ENCODE assay signal across 14 mouse cellular contexts in the genomic region with DNA sequence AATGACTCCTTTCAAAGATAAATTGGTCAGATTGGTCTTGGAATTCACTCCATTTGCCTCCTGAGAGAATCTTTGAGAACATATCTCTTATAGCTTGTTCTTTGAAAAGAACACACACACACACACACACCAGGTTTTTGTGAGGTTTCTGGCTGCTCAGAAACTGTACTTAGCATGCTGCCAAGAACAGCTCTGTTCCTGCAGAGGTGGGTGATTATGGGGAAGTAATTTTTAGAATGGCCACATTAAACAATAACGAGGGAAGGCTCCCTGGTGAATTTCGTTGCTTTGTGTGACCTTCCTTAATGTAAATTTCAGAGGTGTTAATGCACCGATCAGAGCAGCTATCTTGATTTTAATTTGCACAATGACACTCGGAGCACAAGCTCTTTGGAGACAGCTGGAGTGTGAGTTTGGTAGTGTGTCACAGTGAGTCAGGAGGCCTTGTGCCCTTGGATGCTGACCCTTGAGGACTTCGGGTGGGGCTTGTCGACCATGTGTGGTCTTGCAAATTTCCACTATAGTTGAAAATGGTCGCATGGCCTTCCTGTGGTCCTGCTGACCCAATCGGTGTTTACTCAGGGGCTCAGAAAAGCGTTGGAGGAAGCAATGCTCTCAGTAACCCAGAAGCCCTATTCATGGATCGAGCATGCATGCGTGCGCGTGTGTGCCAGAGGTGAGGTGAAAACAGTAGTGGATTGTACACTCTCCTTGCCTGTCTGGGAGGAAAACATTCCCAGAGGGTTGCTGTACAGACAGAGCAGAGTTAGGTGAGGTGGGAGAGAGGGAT.
DNase-seq lines count a peak whose midpoint lies in the region; ATAC-seq and TF ChIP-seq lines count a peak whose summit lies in the region.
"Had no signal": no experiment of that assay in that cellular context is flagged by ENCODE, and none has a peak within 500 bp of the region (broad histone marks: within the 10 kb centered on the region; RNA-seq: fewer than 3 reads in every experiment).

No protein-coding gene starts in this region.

- H3K36me3 ChIP-seq in midbrain, embryonic 10.5 days: no peaks in the 10 kb centered on the region
- no peaks in the 10 kb centered on the region for H3K36me3 ChIP-seq in midbrain, embryonic 14.5 days (ENCODE audit: control insufficient read depth, insufficient read depth, low read length)
- no peaks in the 10 kb centered on the region for H3K36me3 ChIP-seq in limb, embryonic 12.5 days
- H3K36me3 ChIP-seq: embryonic facial prominence, embryonic 10.5 days; hindbrain, embryonic 13.5 days had no signal

- no peak for TF ChIP-seq CTCF in gastrocnemius, adult 2 months (IDR thresholded peaks at IDR 0.05)
- no peak for TF ChIP-seq CTCF in layer of hippocampus, adult 2 months (conservative IDR thresholded peaks at IDR 0.05)

- H3K9ac ChIP-seq in midbrain, embryonic 14.5 days (replicated peaks; ENCODE audit: low read length): no peak overlapping the region
- H3K9ac ChIP-seq in limb, embryonic 12.5 days (replicated peaks): no peak overlapping the region
- H3K9ac ChIP-seq: hindbrain, embryonic 13.5 days had no signal

- peaks cover 17% of the 10 kb centered on the region for H3K4me1 ChIP-seq in midbrain, embryonic 10.5 days
- H3K4me1 ChIP-seq in midbrain, embryonic 14.5 days (ENCODE audit: control insufficient read depth, insufficient read depth, low read length): 0 out of 2 replicates have a peak, but pooled peaks cover 2% of the 10 kb centered on the region
- H3K4me1 ChIP-seq in limb, embryonic 12.5 days (replicated peaks): peaks cover 29% of the 10 kb centered on the region

- ATAC-seq in midbrain, embryonic 14.5 days (ENCODE audit: low FRiP score, low TSS enrichment): no peak
- no peak for ATAC-seq in limb, embryonic 12.5 days (ENCODE audit: insufficient number of reproducible peaks, insufficient read depth, low FRiP score, low TSS enrichment, low read depth)

- WGBS in midbrain, embryonic 10.5 days: 86% methylated on average over 13 of the region's 13 CpGs
- 77% methylated on average over 13 of the region's 13 CpGs for WGBS in midbrain, embryonic 14.5 days
- WGBS in limb, embryonic 12.5 days: 61% methylated on average over 13 of the region's 13 CpGs

- no peak overlapping the region for H3K4me2 ChIP-seq in midbrain, embryonic 14.5 days (ENCODE audit: low read length)
- H3K4me2 ChIP-seq in limb, embryonic 12.5 days: no peak overlapping the region
- H3K4me2 ChIP-seq: hindbrain, embryonic 13.5 days had no signal

- 0 out of 2 replicates have a peak overlapping the region, but pooled peaks have one; percentile 13 for H3K27ac ChIP-seq in gastrocnemius, adult 2 months
- H3K27ac ChIP-seq in layer of hippocampus, adult 2 months: peak overlapping the region; percentile 61; the same call in 1 of the 2 replicates
- 0 out of 2 replicates have a peak overlapping the region, but pooled peaks have one; percentile 23 for H3K27ac ChIP-seq in midbrain, embryonic 10.5 days (replicated peaks)
- no peak overlapping the region for H3K27ac ChIP-seq in midbrain, embryonic 14.5 days (replicated peaks; ENCODE audit: low read depth, low read length)
- peak overlapping the region; percentile 35; the same call in 1 of the 2 replicates for H3K27ac ChIP-seq in limb, embryonic 12.5 days
- H3K27ac ChIP-seq: embryonic facial prominence, embryonic 10.5 days had no signal

- H3K4me3 ChIP-seq in gastrocnemius, adult 2 months: peak overlapping the region; percentile 26; the same call in 1 of the 2 replicates
- H3K4me3 ChIP-seq in layer of hippocampus, adult 2 months: no peak overlapping the region
- H3K4me3 ChIP-seq in midbrain, embryonic 10.5 days: no peak overlapping the region
- no peak overlapping the region for H3K4me3 ChIP-seq in midbrain, embryonic 14.5 days (replicated peaks; ENCODE audit: low read depth, low read length)
- no peak overlapping the region for H3K4me3 ChIP-seq in limb, embryonic 12.5 days (replicated peaks)
- H3K4me3 ChIP-seq: embryonic facial prominence, embryonic 10.5 days; hindbrain, embryonic 13.5 days had no signal

- peaks cover under 1% of the 10 kb centered on the region; the same call in 1 of the 2 replicates for H3K9me3 ChIP-seq in midbrain, embryonic 10.5 days (replicated peaks)
- no peaks in the 10 kb centered on the region for H3K9me3 ChIP-seq in midbrain, embryonic 14.5 days (ENCODE audit: control insufficient read depth, low read length)
- H3K9me3 ChIP-seq in limb, embryonic 12.5 days: peaks cover under 1% of the 10 kb centered on the region; the same call in 1 of the 2 replicates
- H3K9me3 ChIP-seq: embryonic facial prominence, embryonic 10.5 days; hindbrain, embryonic 13.5 days had no signal

- no peaks in the 10 kb centered on the region for H3K27me3 ChIP-seq in midbrain, embryonic 10.5 days (ENCODE audit: low read depth, poor library complexity, severe bottlenecking)
- no peaks in the 10 kb centered on the region for H3K27me3 ChIP-seq in midbrain, embryonic 14.5 days (ENCODE audit: control insufficient read depth, insufficient read depth, low read length)
- no peaks in the 10 kb centered on the region for H3K27me3 ChIP-seq in limb, embryonic 12.5 days
- H3K27me3 ChIP-seq: hindbrain, embryonic 13.5 days had no signal

- no peak for DNase-seq in gastrocnemius, adult 2 months
- no peak for DNase-seq in gastrocnemius, postnatal 14 days
- no peak for DNase-seq in layer of hippocampus, adult 2 months (ENCODE audit: low spot score in 2 of 2)
- no peak for DNase-seq in layer of hippocampus, postnatal 10 days (ENCODE audit: low spot score in 2 of 2)
- no peak for DNase-seq in midbrain, embryonic 10.5 days (ENCODE audit: low spot score)
- no peak for DNase-seq in midbrain, embryonic 14.5 days
- no peak for DNase-seq in natural killer cell, adult 2 months (ENCODE audit: low spot score in 2 of 2)
- DNase-seq: cerebellum, adult 8-10 months; gastrocnemius, postnatal 36 days; kidney, adult 18-20 months; thymus, postnatal 4 days had no signal

- intact Hi-C loops in gastrocnemius, adult 2 months (cut with DNase I): no loop called here
- intact Hi-C loops in gastrocnemius, postnatal 14 days (cut with DNase I; ENCODE audit: low total_unique reads): no loop called here
